ENCODE assay signal across 15 mouse cellular contexts in the genomic region with DNA sequence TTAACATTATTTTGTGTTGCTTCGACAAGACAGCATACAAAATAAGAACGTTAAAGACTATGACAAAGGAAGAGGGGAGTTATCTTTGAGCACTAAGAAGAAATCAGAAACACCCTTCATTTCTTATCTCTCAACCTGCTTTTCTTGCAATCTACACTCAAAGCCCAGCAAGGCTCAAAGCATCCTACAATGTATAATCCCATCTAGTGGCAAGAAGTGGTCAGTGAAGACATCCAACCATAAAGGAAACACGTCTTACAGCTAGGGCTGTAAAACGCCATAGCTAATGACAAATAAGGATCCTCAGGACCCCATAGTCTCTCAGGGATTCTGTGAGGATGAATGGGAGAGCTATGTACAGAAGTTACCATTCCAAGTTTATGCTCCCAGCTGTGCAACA.
"Had no signal": no experiment of that assay in that cellular context is flagged by ENCODE, and none has a peak within 500 bp of the region (broad histone marks: within the 10 kb centered on the region; RNA-seq: fewer than 3 reads in every experiment).

No protein-coding gene starts in this region.

- H3K27ac ChIP-seq: limb, embryonic 13.5 days; liver, embryonic 14.5 days; midbrain, embryonic 10.5 days; stomach, embryonic 15.5 days had no signal

- DNase-seq: kidney, adult 11 months; kidney, adult 9 months; kidney, postnatal 14 days; layer of hippocampus, postnatal 36 days; left cerebral cortex, postnatal 4 days; lung, adult 18-20 months; lung, postnatal 4 days; midbrain, embryonic 14.5 days; right cerebral cortex, postnatal 14 days; thymus, postnatal 36 days had no signal

- ATAC-seq: lung, postnatal 0 days had no signal

- H3K4me3 ChIP-seq: limb, embryonic 13.5 days; midbrain, embryonic 10.5 days; stomach, embryonic 15.5 days had no signal
